Mouse (Mus musculus): ENCODE results near the gene Lmf1.

GRCm38 (mm10) chr17:25538945-25539875 is 39.7 kb upstream of the Lmf1 start:
- TF ChIP-seq CTCF (IDR thresholded peaks at IDR 0.05; ENCODE audit: insufficient read depth, low read length), result no peak
- TF ChIP-seq POLR2A (IDR thresholded peaks at IDR 0.05; ENCODE audit: borderline replicate concordance, extremely low read depth, low read depth, low read length), result no peak

Data from lung, adult 2 months (tissue).